Mouse (Mus musculus): ENCODE measurements around the gene Pcnx2.

- no peak for TF ChIP-seq POLR2A (IDR thresholded peaks at IDR 0.05; ENCODE audit: insufficient read length, low read depth)
- TF ChIP-seq USF1 (IDR thresholded peaks at IDR 0.05; ENCODE audit: low read depth), result no peak
- TF ChIP-seq MYOG (IDR thresholded peaks at IDR 0.05; ENCODE audit: control insufficient read depth in 1 of 3, insufficient read depth in 1 of 3, insufficient read length in 2 of 3, low read depth in 2 of 3), result no peak
- no peak for TF ChIP-seq TCF3 (IDR thresholded peaks at IDR 0.05; ENCODE audit: insufficient read length, low read depth)
- no peak for TF ChIP-seq POLR2AphosphoS2 (IDR thresholded peaks at IDR 0.05; ENCODE audit: insufficient read length, low read depth)
- TF ChIP-seq SRF (IDR thresholded peaks at IDR 0.05; ENCODE audit: control insufficient read depth, insufficient read length, low read depth), result no peak
These were observed 119.2 kb downstream of the Pcnx2 start for GRCm38 (mm10) chr8:125778919-125779318.

All from myocyte (in vitro differentiated cells).